Mouse (Mus musculus): ENCODE data around the gene BC049715. TPM values are rescaled to one million over a fixed set of nuclear protein-coding genes. Genes with fewer than 3 reads are reported as not detected.

The BC049715 gene
- total and polyA plus RNA-seq, 3 experiments = 0.27 to 1.2 TPM; not detected in 1

DNA sequence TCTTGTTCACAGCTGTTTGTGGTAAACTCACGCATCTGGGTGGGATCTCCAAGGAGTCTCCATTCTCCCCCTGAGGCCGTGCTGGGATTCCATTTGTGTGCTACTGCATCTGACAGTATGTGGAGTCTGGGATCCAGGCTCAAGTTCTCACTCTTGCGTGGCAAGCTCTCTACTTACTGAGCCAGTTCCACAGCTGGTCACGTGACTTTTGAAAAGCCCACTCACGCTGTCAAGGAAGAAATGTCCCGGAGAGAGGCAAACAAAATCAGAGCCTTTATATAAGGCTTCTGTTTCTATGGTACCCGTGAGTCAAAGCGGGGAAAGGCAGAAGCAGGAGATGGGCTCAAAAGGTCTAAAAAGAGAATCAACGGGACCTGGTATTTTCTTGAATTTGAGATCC lies 44.7 kb upstream of the BC049715 start:
- Histone ChIP-seq H3K9ac (ENCODE audit: control insufficient read depth, low read depth, low read length, poor library complexity, severe bottlenecking) (no peak overlapping the region), H3K79me2 (ENCODE audit: control insufficient read depth, insufficient read depth, low read length, poor library complexity) (no peaks in the 10 kb centered on the region), H3K27me3 (ENCODE audit: control insufficient read depth in 1 of 2, insufficient read depth in 2 of 2, low read length in 2 of 2) (no peaks in the 10 kb centered on the region), H3K27ac (ENCODE audit: control insufficient read depth, low read depth, low read length) (no peak overlapping the region), H3K9me3 (replicated peaks; ENCODE audit: insufficient read depth, low read length) (no peaks in the 10 kb centered on the region), H3K4me1 (ENCODE audit: control insufficient read depth in 1 of 2, insufficient read depth in 2 of 2, low read length in 2 of 2) (no peaks in the 10 kb centered on the region), H3K4me3 (ENCODE audit: control insufficient read depth in 1 of 2, insufficient read depth in 1 of 2, low read depth in 2 of 2, low read length in 2 of 2) (no peak overlapping the region), H3K36me3 (ENCODE audit: control insufficient read depth in 1 of 2, insufficient read depth in 2 of 2, low read length in 2 of 2) (no peaks in the 10 kb centered on the region)
- TF ChIP-seq POLR2A (IDR thresholded peaks at IDR 0.05; ENCODE audit: control insufficient read depth in 1 of 2, insufficient read depth in 1 of 2, low read depth in 1 of 2, low read length in 2 of 2, poor library complexity in 1 of 2) (no peak), BHLHE40 (IDR thresholded peaks at IDR 0.05; ENCODE audit: borderline replicate concordance, low read depth, low read length) (no peak), ZMIZ1 (IDR thresholded peaks at IDR 0.05; ENCODE audit: low read depth, low read length) (no peak), CHD1 (IDR thresholded peaks at IDR 0.05; ENCODE audit: low read depth, low read length) (no peak), USF2 (IDR thresholded peaks at IDR 0.05; ENCODE audit: borderline replicate concordance in 1 of 2, insufficient read depth in 1 of 2, low read depth in 1 of 2, low read length in 2 of 2) (no peak), POLR2AphosphoS2 (IDR thresholded peaks at IDR 0.05; ENCODE audit: low read length) (no peak), NELFE (IDR thresholded peaks at IDR 0.05; ENCODE audit: low read depth, low read length) (no peak), CHD2 (IDR thresholded peaks at IDR 0.05; ENCODE audit: low read length) (no peak), MYC (IDR thresholded peaks at IDR 0.05; ENCODE audit: low read depth, low read length) (no peak), RAD21 (IDR thresholded peaks at IDR 0.05; ENCODE audit: low read depth, low read length) (no peak), MAX (IDR thresholded peaks at IDR 0.05; ENCODE audit: low read length) (no peak), KAT2A (conservative IDR thresholded peaks at IDR 0.05; ENCODE audit: low read depth, low read length) (no peak), POLR2AphosphoS5 (IDR thresholded peaks at IDR 0.05; ENCODE audit: borderline replicate concordance, low read depth, low read length) (no peak), ELF1 (IDR thresholded peaks at IDR 0.05; ENCODE audit: low read depth, low read length) (no peak), HCFC1 (IDR thresholded peaks at IDR 0.05; ENCODE audit: low read depth, low read length) (no peak), TBP (IDR thresholded peaks at IDR 0.05; ENCODE audit: low read depth, low read length) (no peak), ZKSCAN1 (IDR thresholded peaks at IDR 0.05; ENCODE audit: low read depth, low read length) (no peak), NRF1 (IDR thresholded peaks at IDR 0.05; ENCODE audit: insufficient read depth, low read depth, low read length, poor library complexity, severe bottlenecking) (no peak), ETS1 (IDR thresholded peaks at IDR 0.05; ENCODE audit: low read depth, low read length) (no peak)
- no peak for DNase-seq (ENCODE audit: low read depth, low spot score)

DNA sequence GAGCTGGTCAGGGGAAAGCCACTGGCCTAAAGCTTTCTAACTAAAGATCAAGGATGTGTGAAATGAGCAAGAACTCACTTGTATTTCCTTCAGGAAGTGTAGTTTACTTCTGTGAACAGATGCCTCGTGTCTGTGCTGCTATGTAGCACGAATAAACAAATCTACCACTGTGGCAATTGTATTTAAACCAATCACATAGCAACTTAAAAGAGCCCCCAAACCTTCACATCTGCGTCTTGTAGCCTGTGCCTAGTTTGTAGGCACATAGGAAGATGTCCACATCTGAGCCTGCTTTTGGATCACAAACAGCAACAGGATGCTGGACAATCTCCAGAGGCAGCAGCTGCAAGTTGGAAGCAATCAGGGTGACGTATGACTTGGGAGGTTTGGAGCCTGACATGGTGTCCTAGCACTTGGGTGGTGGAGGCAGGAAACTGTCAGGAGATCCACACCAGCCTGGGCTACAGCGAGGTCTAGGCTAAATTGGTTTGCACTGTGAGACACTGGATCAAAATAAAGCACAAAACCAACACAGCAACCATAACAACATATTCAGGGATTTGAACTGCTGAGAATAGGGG lies 37.9 kb upstream of the BC049715 start:
- Histone ChIP-seq H3K4me3 (ENCODE audit: control insufficient read depth in 1 of 2, insufficient read depth in 1 of 2, low read depth in 2 of 2, low read length in 2 of 2) (no peak overlapping the region), H3K4me1 (ENCODE audit: control insufficient read depth in 1 of 2, insufficient read depth in 2 of 2, low read length in 2 of 2) (no peaks in the 10 kb centered on the region), H3K79me2 (ENCODE audit: control insufficient read depth, insufficient read depth, low read length, poor library complexity) (no peaks in the 10 kb centered on the region), H3K27ac (ENCODE audit: control insufficient read depth, low read depth, low read length) (no peak overlapping the region), H3K36me3 (ENCODE audit: control insufficient read depth in 1 of 2, insufficient read depth in 2 of 2, low read length in 2 of 2) (no peaks in the 10 kb centered on the region), H3K9me3 (replicated peaks; ENCODE audit: insufficient read depth, low read length) (no peaks in the 10 kb centered on the region), H3K27me3 (ENCODE audit: control insufficient read depth in 1 of 2, insufficient read depth in 2 of 2, low read length in 2 of 2) (no peaks in the 10 kb centered on the region), H3K9ac (ENCODE audit: control insufficient read depth, low read depth, low read length, poor library complexity, severe bottlenecking) (no peak overlapping the region)
- no peak for TF ChIP-seq GABPA (IDR thresholded peaks at IDR 0.05; ENCODE audit: low read depth, low read length)
- DNase-seq (ENCODE audit: low read depth, low spot score) = no peak
